Mouse (Mus musculus): ENCODE measurements around the gene Fam213b. TPM values are rescaled to one million over a fixed set of nuclear protein-coding genes. Genes with fewer than 3 reads are reported as not detected.

Fam213b gene
- polyA plus RNA-seq, 1 experiment: 5.7 TPM

- no peak overlapping the region for H3K4me3 ChIP-seq
- H3K36me3 ChIP-seq (ENCODE audit: control insufficient read depth, insufficient read depth): no peaks in the 10 kb centered on the region
- no peak for TF ChIP-seq POLR2A (IDR thresholded peaks at IDR 0.05; ENCODE audit: insufficient read length, low read depth)
- TF ChIP-seq MYOG (IDR thresholded peaks at IDR 0.05; ENCODE audit: control insufficient read depth in 1 of 3, insufficient read depth in 1 of 3, insufficient read length in 2 of 3, low read depth in 2 of 3): no peak
- no peak for TF ChIP-seq E2F4 (IDR thresholded peaks at IDR 0.05; ENCODE audit: insufficient read depth)
- no peak for TF ChIP-seq TCF12 (IDR thresholded peaks at IDR 0.05; ENCODE audit: insufficient read depth, poor library complexity, severe bottlenecking)
- no peak for TF ChIP-seq USF1 (IDR thresholded peaks at IDR 0.05; ENCODE audit: low read depth)
- TF ChIP-seq TCF3 (IDR thresholded peaks at IDR 0.05; ENCODE audit: insufficient read length, low read depth): no peak
- no peak for TF ChIP-seq POLR2AphosphoS2 (IDR thresholded peaks at IDR 0.05; ENCODE audit: insufficient read length, low read depth)
- TF ChIP-seq REST (IDR thresholded peaks at IDR 0.05; ENCODE audit: insufficient read depth, insufficient read length): no peak
- TF ChIP-seq CEBPB (IDR thresholded peaks at IDR 0.05; ENCODE audit: insufficient read depth, poor library complexity, severe bottlenecking): no peak
- TF ChIP-seq MYOD1 (IDR thresholded peaks at IDR 0.05; ENCODE audit: control insufficient read depth in 1 of 3, insufficient read length in 2 of 3, low read depth in 2 of 3): no peak
- TF ChIP-seq MAX (IDR thresholded peaks at IDR 0.05; ENCODE audit: low read depth): no peak
- no peak for TF ChIP-seq SRF (IDR thresholded peaks at IDR 0.05; ENCODE audit: control insufficient read depth, insufficient read length, low read depth)
- H3K4me2 ChIP-seq (ENCODE audit: low read depth): no peak overlapping the region
- H3K27me3 ChIP-seq (ENCODE audit: control insufficient read depth, insufficient read depth, insufficient read length): peaks cover 41% of the 10 kb centered on the region
- no peaks in the 10 kb centered on the region for H3K79me2 ChIP-seq (ENCODE audit: control insufficient read depth, insufficient read depth)
- no peak overlapping the region for H3ac ChIP-seq (ENCODE audit: control insufficient read depth, insufficient read length)
These were observed 38.8 kb upstream of the Fam213b start for GRCm38 (mm10) chr4:154937746-154938145.

- Histone ChIP-seq H3ac (ENCODE audit: control insufficient read depth, insufficient read length) (no peak overlapping the region), H3K4me2 (ENCODE audit: low read depth) (no peak overlapping the region), H3K79me2 (ENCODE audit: control insufficient read depth, insufficient read depth) (no peaks in the 10 kb centered on the region), H3K4me3 (no peak overlapping the region), H3K36me3 (ENCODE audit: control insufficient read depth, insufficient read depth) (no peaks in the 10 kb centered on the region), H3K27me3 (ENCODE audit: control insufficient read depth, insufficient read depth, insufficient read length) (peaks cover 41% of the 10 kb centered on the region)
- TF ChIP-seq POLR2A (IDR thresholded peaks at IDR 0.05; ENCODE audit: insufficient read length, low read depth) (no peak), TCF3 (IDR thresholded peaks at IDR 0.05; ENCODE audit: insufficient read length, low read depth) (no peak), SRF (IDR thresholded peaks at IDR 0.05; ENCODE audit: control insufficient read depth, insufficient read length, low read depth) (no peak)
These were observed 37.8 kb upstream of the Fam213b start for GRCm38 (mm10) chr4:154936542-154937255.

GRCm38 (mm10) chr4:154935788-154936187 is 36.9 kb upstream of the Fam213b start:
- Histone ChIP-seq H3K27me3 (ENCODE audit: control insufficient read depth, insufficient read depth, insufficient read length) (peaks cover 41% of the 10 kb centered on the region), H3K79me2 (ENCODE audit: control insufficient read depth, insufficient read depth) (no peaks in the 10 kb centered on the region), H3K36me3 (ENCODE audit: control insufficient read depth, insufficient read depth) (no peaks in the 10 kb centered on the region), H3ac (ENCODE audit: control insufficient read depth, insufficient read length) (no peak overlapping the region), H3K4me3 (no peak overlapping the region), H3K4me2 (ENCODE audit: low read depth) (no peak overlapping the region)
- TF ChIP-seq MYOG (IDR thresholded peaks at IDR 0.05; ENCODE audit: control insufficient read depth in 1 of 3, insufficient read depth in 1 of 3, insufficient read length in 2 of 3, low read depth in 2 of 3) (no peak), TCF12 (IDR thresholded peaks at IDR 0.05; ENCODE audit: insufficient read depth, poor library complexity, severe bottlenecking) (no peak)

GRCm38 (mm10) chr4:154934800-154935199 is 35.9 kb upstream of the Fam213b start:
- H3K36me3 ChIP-seq (ENCODE audit: control insufficient read depth, insufficient read depth): no peaks in the 10 kb centered on the region
- peaks cover 38% of the 10 kb centered on the region for H3K27me3 ChIP-seq (ENCODE audit: control insufficient read depth, insufficient read depth, insufficient read length)
- H3K4me2 ChIP-seq (ENCODE audit: low read depth): no peak overlapping the region
- no peak overlapping the region for H3K4me3 ChIP-seq
- H3ac ChIP-seq (ENCODE audit: control insufficient read depth, insufficient read length): no peak overlapping the region
- TF ChIP-seq MYOG (IDR thresholded peaks at IDR 0.05; ENCODE audit: control insufficient read depth in 1 of 3, insufficient read depth in 1 of 3, insufficient read length in 2 of 3, low read depth in 2 of 3): no peak
- no peak for TF ChIP-seq MAX (IDR thresholded peaks at IDR 0.05; ENCODE audit: low read depth)
- no peak for TF ChIP-seq POLR2A (IDR thresholded peaks at IDR 0.05; ENCODE audit: insufficient read length, low read depth)
- no peak for TF ChIP-seq REST (IDR thresholded peaks at IDR 0.05; ENCODE audit: insufficient read depth, insufficient read length)
- TF ChIP-seq MYOD1 (IDR thresholded peaks at IDR 0.05; ENCODE audit: control insufficient read depth in 1 of 3, insufficient read length in 2 of 3, low read depth in 2 of 3): no peak
- no peak for TF ChIP-seq TCF3 (IDR thresholded peaks at IDR 0.05; ENCODE audit: insufficient read length, low read depth)
- no peak for TF ChIP-seq SRF (IDR thresholded peaks at IDR 0.05; ENCODE audit: control insufficient read depth, insufficient read length, low read depth)
- no peak for TF ChIP-seq POLR2AphosphoS2 (IDR thresholded peaks at IDR 0.05; ENCODE audit: insufficient read length, low read depth)
- TF ChIP-seq E2F4 (IDR thresholded peaks at IDR 0.05; ENCODE audit: insufficient read depth): no peak
- no peak for TF ChIP-seq USF1 (IDR thresholded peaks at IDR 0.05; ENCODE audit: low read depth)
- TF ChIP-seq TCF12 (IDR thresholded peaks at IDR 0.05; ENCODE audit: insufficient read depth, poor library complexity, severe bottlenecking): no peak
- no peak for TF ChIP-seq CEBPB (IDR thresholded peaks at IDR 0.05; ENCODE audit: insufficient read depth, poor library complexity, severe bottlenecking)
- H3K79me2 ChIP-seq (ENCODE audit: control insufficient read depth, insufficient read depth): no peaks in the 10 kb centered on the region

GRCm38 (mm10) chr4:154933306-154933907 is 34.5 kb upstream of the Fam213b start:
- TF ChIP-seq USF1 (IDR thresholded peaks at IDR 0.05; ENCODE audit: low read depth): no peak
- TF ChIP-seq TCF12 (IDR thresholded peaks at IDR 0.05; ENCODE audit: insufficient read depth, poor library complexity, severe bottlenecking): no peak
- TF ChIP-seq TCF3 (IDR thresholded peaks at IDR 0.05; ENCODE audit: insufficient read length, low read depth): no peak
- no peak for TF ChIP-seq POLR2A (IDR thresholded peaks at IDR 0.05; ENCODE audit: insufficient read length, low read depth)
- TF ChIP-seq CEBPB (IDR thresholded peaks at IDR 0.05; ENCODE audit: insufficient read depth, poor library complexity, severe bottlenecking): no peak
- TF ChIP-seq SRF (IDR thresholded peaks at IDR 0.05; ENCODE audit: control insufficient read depth, insufficient read length, low read depth): no peak
- TF ChIP-seq MAX (IDR thresholded peaks at IDR 0.05; ENCODE audit: low read depth): no peak
- TF ChIP-seq E2F4 (IDR thresholded peaks at IDR 0.05; ENCODE audit: insufficient read depth): no peak
- TF ChIP-seq MYOD1 (IDR thresholded peaks at IDR 0.05; ENCODE audit: control insufficient read depth in 1 of 3, insufficient read length in 2 of 3, low read depth in 2 of 3): no peak
- TF ChIP-seq MYOG (IDR thresholded peaks at IDR 0.05; ENCODE audit: control insufficient read depth in 1 of 3, insufficient read depth in 1 of 3, insufficient read length in 2 of 3, low read depth in 2 of 3): no peak
- no peak for TF ChIP-seq POLR2AphosphoS2 (IDR thresholded peaks at IDR 0.05; ENCODE audit: insufficient read length, low read depth)
- TF ChIP-seq REST (IDR thresholded peaks at IDR 0.05; ENCODE audit: insufficient read depth, insufficient read length): no peak
- H3K27me3 ChIP-seq (ENCODE audit: control insufficient read depth, insufficient read depth, insufficient read length): peaks cover 40% of the 10 kb centered on the region
- H3K4me2 ChIP-seq (ENCODE audit: low read depth): no peak overlapping the region
- no peaks in the 10 kb centered on the region for H3K79me2 ChIP-seq (ENCODE audit: control insufficient read depth, insufficient read depth)
- no peaks in the 10 kb centered on the region for H3K36me3 ChIP-seq (ENCODE audit: control insufficient read depth, insufficient read depth)
- H3ac ChIP-seq (ENCODE audit: control insufficient read depth, insufficient read length): no peak overlapping the region
- no peak overlapping the region for H3K4me3 ChIP-seq

Data from myocyte (in vitro differentiated cells).